Mouse (Mus musculus): ENCODE results near the gene Nhlh2. TPM values are rescaled to one million over a fixed set of nuclear protein-coding genes. Genes with fewer than 3 reads are reported as not detected.

Gene Nhlh2
- polyA plus RNA-seq, 1 experiment from 2014 or later = 18.4 TPM

- 93% methylated on average over 4 of the region's 4 CpGs for WGBS
- no peak overlapping the region for H3K4me2 ChIP-seq (ENCODE audit: low read length)
- DNase-seq (ENCODE audit: low spot score) (no peak), ATAC-seq (no peak)
- H3K27me3 ChIP-seq (replicated peaks; ENCODE audit: control insufficient read depth, insufficient read depth, low read length) = no peaks in the 10 kb centered on the region
- H3K4me3 ChIP-seq (ENCODE audit: low read depth, low read length) = no peak overlapping the region
- H3K9me3 ChIP-seq (replicated peaks; ENCODE audit: control insufficient read depth, low read length) = no peaks in the 10 kb centered on the region
- no peaks in the 10 kb centered on the region for H3K4me1 ChIP-seq (ENCODE audit: control insufficient read depth, insufficient read depth, low read length)
- H3K9ac ChIP-seq (ENCODE audit: low read length) = no peak overlapping the region
- no peaks in the 10 kb centered on the region for H3K36me3 ChIP-seq (ENCODE audit: control insufficient read depth, insufficient read depth, low read length)
- H3K27ac ChIP-seq (ENCODE audit: low read depth, low read length) = no peak overlapping the region
Observed at GRCm38 (mm10) chr3:102041632-102042031, 31.8 kb downstream of the Nhlh2 start.

DNA sequence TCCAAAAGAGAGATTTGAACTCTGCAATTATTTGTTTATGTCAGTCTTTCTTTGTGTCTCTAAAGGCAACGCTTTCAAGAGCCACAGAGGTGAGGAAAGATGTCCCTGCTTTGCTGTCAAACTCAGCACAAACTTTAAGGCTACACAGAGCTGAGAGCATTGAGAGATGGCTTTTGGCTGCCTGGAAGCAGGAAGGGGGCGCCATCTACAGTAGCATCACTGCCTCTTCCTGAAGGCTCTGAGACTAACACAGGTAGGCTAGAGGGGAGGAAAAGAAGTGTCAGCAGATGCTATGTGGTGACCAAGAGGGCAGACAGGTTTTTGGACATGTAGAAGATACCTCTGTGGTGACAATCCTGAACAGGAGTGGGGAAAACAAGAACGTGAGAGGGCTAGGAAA is 35.2 kb downstream of the Nhlh2 start:
- H3K27ac ChIP-seq (ENCODE audit: low read depth, low read length) = no peak overlapping the region
- WGBS = 45% methylated on average over 3 of the region's 3 CpGs
- no peak overlapping the region for H3K4me2 ChIP-seq (ENCODE audit: low read length)
- H3K9me3 ChIP-seq (replicated peaks; ENCODE audit: control insufficient read depth, low read length) = no peaks in the 10 kb centered on the region
- ATAC-seq (no peak), DNase-seq (ENCODE audit: low spot score) (no peak)
- no peak overlapping the region for H3K4me3 ChIP-seq (ENCODE audit: low read depth, low read length)
- no peaks in the 10 kb centered on the region for H3K36me3 ChIP-seq (ENCODE audit: control insufficient read depth, insufficient read depth, low read length)
- H3K9ac ChIP-seq (ENCODE audit: low read length) = no peak overlapping the region
- no peaks in the 10 kb centered on the region for H3K4me1 ChIP-seq (ENCODE audit: control insufficient read depth, insufficient read depth, low read length)
- H3K27me3 ChIP-seq (replicated peaks; ENCODE audit: control insufficient read depth, insufficient read depth, low read length) = no peaks in the 10 kb centered on the region

DNA sequence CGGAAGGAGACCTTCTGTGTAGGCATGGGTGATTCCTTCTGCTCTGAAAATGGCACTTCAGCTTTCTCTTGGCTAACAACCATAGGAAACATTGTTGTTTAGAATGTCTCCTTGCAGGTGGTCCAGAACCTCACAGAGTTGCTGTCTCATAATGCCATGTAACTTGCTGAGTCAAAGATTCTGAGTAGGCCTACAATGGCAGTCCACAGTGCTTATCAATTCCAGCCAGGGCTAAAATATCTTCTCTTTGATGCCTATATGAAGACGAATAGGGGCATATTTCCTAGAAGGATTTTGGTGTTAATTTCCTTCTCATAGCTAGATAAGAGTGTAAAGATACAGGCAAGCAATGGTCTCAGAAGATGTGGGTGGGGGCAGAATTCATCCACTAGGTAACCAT is 37.7 kb downstream of the Nhlh2 start:
- Histone ChIP-seq H3K27me3 (replicated peaks; ENCODE audit: control insufficient read depth, insufficient read depth, low read length) (no peaks in the 10 kb centered on the region), H3K9ac (ENCODE audit: low read length) (no peak overlapping the region), H3K4me1 (ENCODE audit: control insufficient read depth, insufficient read depth, low read length) (no peaks in the 10 kb centered on the region), H3K36me3 (ENCODE audit: control insufficient read depth, insufficient read depth, low read length) (no peaks in the 10 kb centered on the region), H3K4me3 (ENCODE audit: low read depth, low read length) (no peak overlapping the region), H3K9me3 (replicated peaks; ENCODE audit: control insufficient read depth, low read length) (no peaks in the 10 kb centered on the region), H3K4me2 (ENCODE audit: low read length) (no peak overlapping the region), H3K27ac (ENCODE audit: low read depth, low read length) (no peak overlapping the region)
- ATAC-seq (no peak), DNase-seq (ENCODE audit: low spot score) (no peak)
- 89% methylated on average over 2 of the region's 2 CpGs for WGBS

GRCm38 (mm10) chr3:102049207-102050104 is 39.6 kb downstream of the Nhlh2 start:
- H3K4me1 ChIP-seq (ENCODE audit: control insufficient read depth, insufficient read depth, low read length) = no peaks in the 10 kb centered on the region
- H3K27me3 ChIP-seq (replicated peaks; ENCODE audit: control insufficient read depth, insufficient read depth, low read length) = no peaks in the 10 kb centered on the region
- ATAC-seq = no peak
- no peak overlapping the region for H3K27ac ChIP-seq (ENCODE audit: low read depth, low read length)
- H3K9ac ChIP-seq (ENCODE audit: low read length) = no peak overlapping the region
- no peaks in the 10 kb centered on the region for H3K9me3 ChIP-seq (replicated peaks; ENCODE audit: control insufficient read depth, low read length)
- H3K4me2 ChIP-seq (ENCODE audit: low read length) = no peak overlapping the region
- no peak overlapping the region for H3K4me3 ChIP-seq (ENCODE audit: low read depth, low read length)
- H3K36me3 ChIP-seq (ENCODE audit: control insufficient read depth, insufficient read depth, low read length) = no peaks in the 10 kb centered on the region
- DNase-seq (ENCODE audit: low spot score) = no peak
- WGBS = 74% methylated on average over 14 of the region's 14 CpGs

DNA sequence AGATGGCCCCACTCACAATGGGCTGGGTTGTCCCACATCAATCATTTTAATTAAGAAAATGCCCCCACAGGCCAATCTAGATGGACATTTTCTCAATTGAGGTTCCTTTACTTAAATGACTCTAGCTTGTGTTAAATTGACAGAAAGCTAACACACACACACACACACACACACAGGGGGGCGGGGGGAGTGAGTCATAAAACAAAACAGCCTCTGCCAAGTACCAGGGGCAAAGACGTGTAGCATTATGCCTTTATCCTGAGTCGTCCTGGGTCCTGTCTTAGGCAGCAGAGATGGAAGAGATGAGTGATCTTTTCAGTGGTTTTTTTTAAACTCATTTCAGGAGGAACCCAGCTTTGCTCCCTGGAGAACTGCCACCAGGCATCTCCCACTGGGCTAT is 42.2 kb downstream of the Nhlh2 start:
- Histone ChIP-seq H3K4me2 (ENCODE audit: low read length) (no peak overlapping the region), H3K9me3 (replicated peaks; ENCODE audit: control insufficient read depth, low read length) (no peaks in the 10 kb centered on the region), H3K4me1 (ENCODE audit: control insufficient read depth, insufficient read depth, low read length) (peaks cover 3% of the 10 kb centered on the region; the same call in 1 of the 2 replicates), H3K4me3 (ENCODE audit: low read depth, low read length) (no peak overlapping the region), H3K27me3 (replicated peaks; ENCODE audit: control insufficient read depth, insufficient read depth, low read length) (no peaks in the 10 kb centered on the region), H3K27ac (ENCODE audit: low read depth, low read length) (no peak overlapping the region), H3K9ac (ENCODE audit: low read length) (no peak overlapping the region), H3K36me3 (ENCODE audit: control insufficient read depth, insufficient read depth, low read length) (no peaks in the 10 kb centered on the region)
- DNase-seq (ENCODE audit: low spot score) = no peak
- ATAC-seq = no peak
- WGBS = 40% methylated on average over 3 of the region's 3 CpGs

DNA sequence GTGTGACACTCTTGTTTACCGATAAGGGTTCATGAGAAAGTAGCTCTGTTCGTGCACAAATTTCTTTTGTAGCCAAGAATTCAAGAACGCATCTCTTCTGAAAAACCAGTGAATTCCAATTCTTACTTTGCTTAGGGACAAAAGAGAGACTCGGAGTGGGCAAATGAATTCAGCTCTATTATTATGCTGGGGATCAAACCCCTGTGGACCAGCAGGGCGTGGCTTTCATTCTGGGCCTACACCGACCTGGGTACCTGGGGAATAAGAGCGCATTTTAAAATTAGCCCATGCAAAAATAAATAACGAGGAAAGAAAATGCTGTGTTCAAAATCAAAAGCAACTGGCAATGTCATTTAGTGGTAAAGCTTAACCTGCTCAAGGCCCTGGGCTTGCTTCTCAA is 43.4 kb downstream of the Nhlh2 start:
- Histone ChIP-seq H3K9me3 (replicated peaks; ENCODE audit: control insufficient read depth, low read length) (no peaks in the 10 kb centered on the region), H3K36me3 (ENCODE audit: control insufficient read depth, insufficient read depth, low read length) (no peaks in the 10 kb centered on the region), H3K27ac (ENCODE audit: low read depth, low read length) (no peak overlapping the region), H3K4me3 (ENCODE audit: low read depth, low read length) (no peak overlapping the region), H3K27me3 (replicated peaks; ENCODE audit: control insufficient read depth, insufficient read depth, low read length) (no peaks in the 10 kb centered on the region), H3K4me1 (ENCODE audit: control insufficient read depth, insufficient read depth, low read length) (peaks cover 3% of the 10 kb centered on the region; the same call in 1 of the 2 replicates), H3K9ac (ENCODE audit: low read length) (no peak overlapping the region), H3K4me2 (ENCODE audit: low read length) (no peak overlapping the region)
- no peak for ATAC-seq
- no peak for DNase-seq (ENCODE audit: low spot score)
- WGBS = 17% methylated on average over 8 of the region's 8 CpGs

DNA sequence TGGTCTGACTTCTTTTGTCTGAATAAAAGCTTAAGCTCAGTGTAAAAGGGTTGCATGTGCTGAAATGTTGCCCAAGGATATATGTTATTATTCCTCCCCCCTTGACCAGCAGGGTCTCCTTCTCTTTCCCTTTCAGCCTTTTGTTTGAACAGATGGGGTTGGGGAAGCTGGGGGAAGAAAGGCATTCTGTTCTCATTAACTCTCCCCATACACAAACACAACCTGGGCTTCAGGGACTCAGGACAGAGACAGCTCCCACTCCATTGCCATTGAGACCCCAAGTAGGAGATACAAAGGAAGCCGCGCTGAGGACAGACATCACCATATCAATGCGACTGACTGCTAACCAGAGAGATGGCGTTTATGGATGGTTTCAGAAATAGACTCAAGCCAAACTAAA is 46.0 kb downstream of the Nhlh2 start:
- H3K9ac ChIP-seq (ENCODE audit: low read length) = no peak overlapping the region
- no peak overlapping the region for H3K4me2 ChIP-seq (ENCODE audit: low read length)
- H3K4me1 ChIP-seq (ENCODE audit: control insufficient read depth, insufficient read depth, low read length) = peaks cover 3% of the 10 kb centered on the region; the same call in 1 of the 2 replicates
- WGBS = 6% methylated on average over 4 of the region's 4 CpGs
- no peak overlapping the region for H3K4me3 ChIP-seq (ENCODE audit: low read depth, low read length)
- ATAC-seq (peak; percentile 50; the same call in 1 of the 2 replicates), DNase-seq (ENCODE audit: low spot score) (peak; percentile 57)
- no peaks in the 10 kb centered on the region for H3K9me3 ChIP-seq (replicated peaks; ENCODE audit: control insufficient read depth, low read length)
- 0 out of 2 replicates have a peak overlapping the region, but pooled peaks have one; percentile 21 for H3K27ac ChIP-seq (ENCODE audit: low read depth, low read length)
- H3K36me3 ChIP-seq (ENCODE audit: control insufficient read depth, insufficient read depth, low read length) = no peaks in the 10 kb centered on the region
- H3K27me3 ChIP-seq (replicated peaks; ENCODE audit: control insufficient read depth, insufficient read depth, low read length) = no peaks in the 10 kb centered on the region

GRCm38 (mm10) chr3:102060065-102060464 is 50.2 kb downstream of the Nhlh2 start:
- H3K4me1 ChIP-seq (ENCODE audit: control insufficient read depth, insufficient read depth, low read length) = peaks cover 3% of the 10 kb centered on the region; the same call in 1 of the 2 replicates
- no peaks in the 10 kb centered on the region for H3K36me3 ChIP-seq (ENCODE audit: control insufficient read depth, insufficient read depth, low read length)
- H3K4me3 ChIP-seq (ENCODE audit: low read depth, low read length) = no peak overlapping the region
- H3K9ac ChIP-seq (ENCODE audit: low read length) = no peak overlapping the region
- H3K27ac ChIP-seq (ENCODE audit: low read depth, low read length) = no peak overlapping the region
- ATAC-seq = no peak
- no peak for DNase-seq (ENCODE audit: low spot score)
- no peak overlapping the region for H3K4me2 ChIP-seq (ENCODE audit: low read length)
- no peaks in the 10 kb centered on the region for H3K27me3 ChIP-seq (replicated peaks; ENCODE audit: control insufficient read depth, insufficient read depth, low read length)
- 74% methylated on average over 6 of the region's 6 CpGs for WGBS
- no peaks in the 10 kb centered on the region for H3K9me3 ChIP-seq (replicated peaks; ENCODE audit: control insufficient read depth, low read length)

GRCm38 (mm10) chr3:102061923-102062670 is 52.2 kb downstream of the Nhlh2 start:
- Histone ChIP-seq H3K36me3 (ENCODE audit: control insufficient read depth, insufficient read depth, low read length) (no peaks in the 10 kb centered on the region), H3K4me2 (ENCODE audit: low read length) (no peak overlapping the region), H3K4me1 (ENCODE audit: control insufficient read depth, insufficient read depth, low read length) (no peaks in the 10 kb centered on the region), H3K27me3 (replicated peaks; ENCODE audit: control insufficient read depth, insufficient read depth, low read length) (no peaks in the 10 kb centered on the region), H3K9me3 (replicated peaks; ENCODE audit: control insufficient read depth, low read length) (no peaks in the 10 kb centered on the region), H3K27ac (ENCODE audit: low read depth, low read length) (no peak overlapping the region), H3K4me3 (ENCODE audit: low read depth, low read length) (no peak overlapping the region), H3K9ac (ENCODE audit: low read length) (no peak overlapping the region)
- DNase-seq (ENCODE audit: low spot score) = peak; percentile 72
- ATAC-seq = peak; percentile 70
- 48% methylated on average over 14 of the region's 14 CpGs for WGBS
